Mouse (Mus musculus) intestine, embryonic 14.5 days (tissue): ENCODE results near the gene Psmd11. TPM values are rescaled to one million over a fixed set of nuclear protein-coding genes. Genes with fewer than 3 reads are reported as not detected.

Experiments
- polyA plus RNA-seq: library from polyadenylated mRNA; unstranded; fragments of >200 nt; fragmentation: Nextera tagmentation; extraction: Ambion mirVana; gene quantifications from 2 replicates; pipeline ENCODE4 v1.2.1, GENCODE M21; 2014

The Psmd11 gene
- polyA plus RNA-seq, 1 experiment from 2014 or later, result 275 TPM

Other genes with a start within 250 kb of the Psmd11 start
- gene Rnf135, start 244.8 kb upstream of the Psmd11 start, polyA plus RNA-seq, result 6.9 and 8.6 TPM in 2 replicates
- 51.1 and 54.7 TPM in 2 replicates for gene Rhot1, start 219.6 kb upstream of the Psmd11 start, polyA plus RNA-seq
- gene Rhbdl3, start 127.7 kb upstream of the Psmd11 start, polyA plus RNA-seq, result 2.7 and 3.1 TPM in 2 replicates
- 17.3 and 20.0 TPM in 2 replicates for gene 5730455P16Rik, start 50.6 kb upstream of the Psmd11 start, polyA plus RNA-seq
- 223 and 250 TPM in 2 replicates for gene Zfp207, start 45.3 kb upstream of the Psmd11 start, polyA plus RNA-seq
- 1.4 TPM in 2 replicates for gene Cdk5r1, start 48.4 kb downstream of the Psmd11 start, polyA plus RNA-seq